Mouse (Mus musculus): ENCODE results near the gene Gm43552.
A peak's percentile ranks its signal among the peaks of the same experiment; 100 is the strongest.

Gm43552 gene

GRCm38 (mm10) chr5:65438041-65438440 is 54.6 kb downstream of the Gm43552 start:
- DNase-seq (ENCODE audit: low read depth, low spot score), result no peak

GRCm38 (mm10) chr5:65435806-65436561 is 56.6 kb downstream of the Gm43552 start, which contains the start of gene Ugdh:
Gene Ugdh (minus strand): TSS chr5:65435949.
- peak; percentile 96 for DNase-seq (ENCODE audit: low read depth, low spot score)

- DNase-seq (ENCODE audit: low read depth, low spot score), result no peak
These were observed 57.2 kb downstream of the Gm43552 start for GRCm38 (mm10) chr5:65435363-65435805.

- peak; percentile 20 for DNase-seq (ENCODE audit: low read depth, low spot score)
These were observed 57.9 kb downstream of the Gm43552 start for GRCm38 (mm10) chr5:65434471-65435362.

GRCm38 (mm10) chr5:65429441-65429840 is 63.2 kb downstream of the Gm43552 start:
- DNase-seq (ENCODE audit: low read depth, low spot score), result no peak

- no peak for DNase-seq (ENCODE audit: low read depth, low spot score)
These were observed 64.3 kb downstream of the Gm43552 start for GRCm38 (mm10) chr5:65428321-65428720.

GRCm38 (mm10) chr5:65425251-65425650 is 67.4 kb downstream of the Gm43552 start:
- no peak for DNase-seq (ENCODE audit: low read depth, low spot score)

- no peak for DNase-seq (ENCODE audit: low read depth, low spot score)
These were observed 68.4 kb downstream of the Gm43552 start for GRCm38 (mm10) chr5:65424215-65424614.

GRCm38 (mm10) chr5:65422803-65423202 is 69.8 kb downstream of the Gm43552 start:
- no peak for DNase-seq (ENCODE audit: low read depth, low spot score)

GRCm38 (mm10) chr5:65420822-65421221 is 71.8 kb downstream of the Gm43552 start:
- DNase-seq (ENCODE audit: low read depth, low spot score), result no peak

- DNase-seq (ENCODE audit: low read depth, low spot score), result no peak
These were observed 73.5 kb downstream of the Gm43552 start for GRCm38 (mm10) chr5:65419136-65419535.

GRCm38 (mm10) chr5:65415653-65416458 is 76.8 kb downstream of the Gm43552 start:
- DNase-seq (ENCODE audit: low read depth, low spot score), result no peak

GRCm38 (mm10) chr5:65407989-65408388 is 84.6 kb downstream of the Gm43552 start:
- no peak for DNase-seq (ENCODE audit: low read depth, low spot score)

- peak; percentile 76 for DNase-seq (ENCODE audit: low read depth, low spot score)
These were observed 91.2 kb downstream of the Gm43552 start for GRCm38 (mm10) chr5:65401251-65401994.

GRCm38 (mm10) chr5:65394425-65394824 is 98.2 kb downstream of the Gm43552 start:
- no peak for DNase-seq (ENCODE audit: low read depth, low spot score)

GRCm38 (mm10) chr5:65391753-65392152 is 100.9 kb downstream of the Gm43552 start:
- no peak for DNase-seq (ENCODE audit: low read depth, low spot score)

GRCm38 (mm10) chr5:65390648-65391644 is 101.7 kb downstream of the Gm43552 start, which contains the start of the genes Rpl9 and Lias:
Gene Rpl9 (minus strand): TSS chr5:65391444.
Gene Lias (plus strand): TSS chr5:65391497.
- peak; percentile 99 for DNase-seq (ENCODE audit: low read depth, low spot score)

- DNase-seq (ENCODE audit: low read depth, low spot score), result no peak
These were observed 105.4 kb downstream of the Gm43552 start for GRCm38 (mm10) chr5:65387008-65387867.
